Mouse (Mus musculus) adrenal gland, adult 18-20 months (tissue): ENCODE results near the gene Arfgap3. TPM values are rescaled to one million over a fixed set of nuclear protein-coding genes. Genes with fewer than 3 reads are reported as not detected.
"Not testable (repeated sequence)": the region's sequence is repeated elsewhere in the genome, so short reads cannot be mapped to it uniquely, and the experiment has no call there.

Experiments
- DNase-seq, 2 experiments: peaks; one replicate each; pipeline ENCODE4 v3.0.0; 2021 to 2022; ENCODE audit warnings: low spot score in 2 of 2
- total RNA-seq, 2 experiments: library from RNA; stranded (reverse); gene quantifications; 1 replicate in 1 of 2; 2 replicates in 1 of 2; pipeline ENCODE4 v1.2.3; 2021

The Arfgap3 gene
- total RNA-seq, 2 experiments from 2014 or later, result 22.1 to 24.5 TPM

DNA sequence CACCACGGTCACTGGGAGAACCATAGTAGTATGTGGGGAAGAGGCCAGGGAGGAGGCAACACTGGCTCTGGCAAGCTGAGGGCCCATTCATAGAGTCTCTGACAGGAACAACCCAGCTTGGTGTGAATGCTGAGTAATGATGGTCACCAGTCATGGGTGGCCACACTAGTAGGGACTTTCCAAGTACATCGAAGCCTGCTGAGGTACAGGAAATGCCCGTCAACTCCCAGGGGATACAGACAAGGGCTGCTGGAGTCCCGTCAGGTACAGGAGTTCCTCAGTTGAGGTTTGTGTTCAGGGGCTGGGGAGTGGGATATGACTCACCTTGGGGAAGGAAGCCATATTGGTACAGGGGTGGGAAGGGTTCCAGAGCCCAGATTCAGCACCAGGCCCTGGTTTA, 54.0 kb downstream of the Arfgap3 start:
- DNase-seq, result no peak

DNA sequence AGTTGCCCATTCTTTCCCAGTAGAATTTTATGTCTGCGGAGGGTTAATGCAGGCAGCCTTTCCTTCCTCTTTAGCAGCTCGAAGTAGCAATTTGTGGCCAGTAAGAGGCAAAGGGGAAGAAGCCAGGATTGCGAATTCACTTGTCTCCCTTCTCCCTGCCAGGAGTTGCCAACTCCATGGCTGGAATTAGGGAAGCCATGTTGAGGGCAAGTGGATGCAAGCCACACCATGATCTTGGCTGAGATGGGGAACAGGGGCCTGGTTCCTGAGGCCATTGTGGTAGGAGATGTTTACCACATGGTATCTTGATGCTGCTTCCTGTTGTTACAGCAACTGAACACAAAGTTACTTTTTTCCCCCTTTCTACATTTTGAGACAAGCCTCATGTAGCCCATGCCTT, 55.1 kb downstream of the Arfgap3 start:
- DNase-seq, result no peak

DNA sequence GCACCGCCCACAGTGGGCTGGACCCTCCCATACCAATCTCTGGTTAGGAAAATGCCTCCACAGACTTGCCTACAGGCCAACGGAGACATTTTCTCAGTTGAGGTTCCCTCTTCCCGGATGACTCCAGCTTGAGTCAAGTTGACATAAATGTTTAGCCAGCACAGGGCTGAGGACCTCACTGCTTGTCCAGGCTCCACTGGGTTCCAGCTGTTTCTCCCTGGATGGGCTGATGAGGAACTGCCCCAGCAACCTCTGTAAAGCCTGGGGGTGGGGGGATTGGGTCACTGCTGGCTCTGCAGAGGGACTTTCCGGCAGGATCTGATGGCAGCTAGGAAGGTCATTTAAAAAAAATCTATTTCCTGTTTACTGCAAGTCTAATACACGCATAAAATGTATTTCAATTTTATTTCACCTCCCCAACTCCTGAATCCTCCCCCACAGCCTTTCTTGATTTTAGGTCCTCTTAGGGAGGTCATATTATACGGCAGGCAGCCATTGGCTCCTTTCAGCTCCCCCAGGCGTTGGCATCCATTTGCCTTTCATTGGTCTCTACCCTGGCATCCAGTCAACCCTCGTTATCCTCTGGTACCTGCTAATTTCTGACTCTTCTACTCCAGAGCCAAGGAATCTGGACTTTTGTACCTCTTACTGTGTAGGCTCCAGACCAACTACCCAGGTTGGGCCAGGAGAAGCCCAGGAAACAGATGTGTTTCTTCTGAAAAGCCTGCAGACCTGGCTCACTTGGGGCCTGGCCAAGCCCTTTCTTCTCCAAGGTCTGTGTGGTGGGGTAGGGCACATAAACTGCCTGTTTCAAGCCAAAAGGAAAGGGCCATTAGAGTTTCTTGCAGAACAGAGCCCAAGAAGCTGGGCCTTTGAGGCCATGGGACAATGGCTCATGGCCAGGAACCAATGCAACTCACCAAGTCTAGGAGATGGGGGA, 56.1 kb downstream of the Arfgap3 start:
- DNase-seq, result no peak

GRCm38 (mm10) chr15:83293144-83293543, 56.9 kb downstream of the Arfgap3 start:
- DNase-seq, result no peak

GRCm38 (mm10) chr15:83292261-83293056, 57.6 kb downstream of the Arfgap3 start:
- no peak for DNase-seq

DNA sequence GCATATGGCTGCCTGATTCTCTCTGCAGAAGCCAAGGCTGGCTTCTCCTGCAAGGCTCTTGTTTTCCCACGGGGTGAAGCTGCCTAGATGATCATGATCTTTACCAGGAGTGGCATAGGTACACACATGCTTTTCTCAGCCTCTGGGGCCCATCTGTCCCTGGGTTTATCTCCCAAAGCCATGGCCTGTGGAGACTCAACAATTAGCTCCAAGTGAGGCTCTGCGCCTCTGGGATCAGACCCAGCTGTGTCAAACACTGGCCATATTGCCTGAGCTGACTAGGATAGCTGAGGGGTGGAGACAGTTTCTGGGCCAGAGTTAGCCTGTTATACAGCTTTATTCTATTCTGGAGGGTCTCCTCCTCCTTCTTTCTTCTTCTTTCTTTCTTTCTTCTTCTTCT, 59.1 kb downstream of the Arfgap3 start:
- DNase-seq, result no peak

DNA sequence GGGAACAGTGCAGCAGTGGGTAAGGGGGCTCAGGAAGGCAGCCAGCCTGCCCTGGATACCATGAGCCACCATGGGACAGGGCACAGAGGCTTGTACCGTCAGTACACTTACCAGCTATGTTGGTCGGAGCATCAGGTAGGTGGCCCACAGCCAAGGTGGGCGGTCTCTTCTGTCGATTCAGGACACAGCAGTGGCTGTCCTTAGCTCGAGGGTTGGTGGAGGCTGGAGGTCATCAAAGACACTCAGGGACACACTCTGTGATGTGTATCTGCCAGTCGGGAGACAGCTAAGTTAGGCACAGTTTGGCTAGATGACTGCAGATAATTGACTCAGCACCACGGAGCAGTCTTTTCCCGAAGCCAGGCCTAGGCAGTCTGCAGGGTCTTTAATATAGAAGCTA, 65.2 kb downstream of the Arfgap3 start:
- DNase-seq, result no peak

DNA sequence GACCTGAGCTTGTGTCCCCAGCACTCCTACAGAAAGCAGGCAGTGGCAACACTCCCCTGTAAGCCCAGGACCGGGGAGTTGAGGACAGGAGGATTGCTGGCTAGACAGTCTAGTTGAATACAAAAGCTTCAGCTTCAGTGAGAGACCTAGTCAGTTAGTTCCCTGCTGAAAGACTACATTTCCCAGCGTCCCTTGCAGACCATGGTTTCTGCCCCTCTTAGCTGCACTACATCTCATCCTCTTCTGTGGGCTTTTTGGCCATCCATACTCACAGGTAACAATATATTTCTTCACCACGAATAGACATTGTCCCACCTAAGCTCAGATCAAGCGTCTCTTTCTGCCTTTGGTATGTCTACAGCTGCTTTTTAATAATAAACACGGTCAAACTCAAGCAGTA, 67.7 kb downstream of the Arfgap3 start:
- DNase-seq, result no peak

- no peak for DNase-seq
Observed at GRCm38 (mm10) chr15:83281303-83281702, 68.7 kb downstream of the Arfgap3 start.

GRCm38 (mm10) chr15:83278579-83278978, 71.5 kb downstream of the Arfgap3 start:
- DNase-seq, result no peak

DNA sequence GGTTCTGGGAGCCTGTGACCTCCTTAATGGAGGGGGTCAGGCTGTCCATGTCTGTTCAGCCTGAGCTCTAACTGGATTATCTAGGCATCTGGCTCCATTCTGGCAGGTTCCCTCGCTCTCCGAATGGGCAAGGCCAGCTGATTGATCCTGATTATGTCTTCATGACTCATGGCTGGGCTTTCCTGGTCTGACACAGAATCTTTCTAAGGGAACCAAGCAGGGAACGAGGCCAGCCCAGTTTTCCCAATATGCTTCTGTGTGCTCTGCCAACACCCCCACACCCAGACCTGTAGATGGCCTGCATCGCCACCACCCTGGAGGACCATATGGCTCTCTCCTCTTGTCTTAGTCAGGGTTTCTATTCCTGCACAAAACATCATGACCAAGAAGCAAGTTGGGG, 72.6 kb downstream of the Arfgap3 start:
- DNase-seq, result no peak

GRCm38 (mm10) chr15:83274237-83274636, 75.8 kb downstream of the Arfgap3 start:
- not testable (repeated sequence) for DNase-seq

DNA sequence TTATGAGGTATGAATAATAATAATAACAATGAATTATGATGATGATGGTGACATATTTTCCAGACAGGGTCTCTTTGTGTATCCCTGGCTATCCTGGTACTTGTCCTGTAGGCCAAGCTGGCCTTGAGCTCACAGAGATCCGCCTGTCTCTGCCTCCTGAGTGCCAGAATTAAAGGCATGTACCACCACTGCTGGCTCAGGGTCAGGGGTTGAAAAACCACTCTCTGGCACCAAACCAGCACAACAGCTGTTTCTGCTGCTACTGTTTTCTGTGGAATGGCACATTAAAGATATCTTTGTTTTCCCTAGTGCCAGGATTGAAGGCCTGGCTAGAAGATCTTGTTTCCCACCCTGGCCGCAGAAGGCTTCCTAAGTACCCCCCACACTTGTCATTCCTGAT, 77.0 kb downstream of the Arfgap3 start:
- no peak for DNase-seq

- DNase-seq, result not testable (repeated sequence)
Observed at GRCm38 (mm10) chr15:83271221-83271620, 78.8 kb downstream of the Arfgap3 start.

GRCm38 (mm10) chr15:83269985-83270384, 80.1 kb downstream of the Arfgap3 start:
- DNase-seq, result not testable (repeated sequence)

- DNase-seq, result not testable (repeated sequence)
Observed at GRCm38 (mm10) chr15:83268428-83268827, 81.6 kb downstream of the Arfgap3 start.

DNA sequence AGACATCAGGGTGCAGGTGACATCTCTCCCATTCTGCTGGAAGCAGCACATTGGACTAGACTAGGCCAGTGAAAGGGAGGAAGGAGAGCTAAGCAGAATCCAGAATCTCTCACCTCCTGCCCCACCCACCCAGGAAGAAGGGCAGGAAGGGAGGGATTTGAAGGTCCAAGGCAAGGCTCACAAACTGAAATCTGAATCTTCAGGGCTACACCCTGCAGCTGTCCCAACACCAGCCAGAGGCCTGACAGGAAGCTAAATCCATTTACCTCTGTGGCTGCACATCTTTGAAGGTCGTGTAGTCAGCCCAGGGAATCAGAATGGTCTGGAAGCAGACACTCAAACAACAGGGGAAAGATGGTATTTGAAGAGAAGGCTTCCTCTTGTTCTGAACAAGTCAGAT, 84.8 kb downstream of the Arfgap3 start:
- DNase-seq, result no peak

- DNase-seq, result no peak
Observed at GRCm38 (mm10) chr15:83263405-83263804, 86.6 kb downstream of the Arfgap3 start.

- DNase-seq, result no peak
Observed at GRCm38 (mm10) chr15:83257906-83258305, 92.1 kb downstream of the Arfgap3 start.

DNA sequence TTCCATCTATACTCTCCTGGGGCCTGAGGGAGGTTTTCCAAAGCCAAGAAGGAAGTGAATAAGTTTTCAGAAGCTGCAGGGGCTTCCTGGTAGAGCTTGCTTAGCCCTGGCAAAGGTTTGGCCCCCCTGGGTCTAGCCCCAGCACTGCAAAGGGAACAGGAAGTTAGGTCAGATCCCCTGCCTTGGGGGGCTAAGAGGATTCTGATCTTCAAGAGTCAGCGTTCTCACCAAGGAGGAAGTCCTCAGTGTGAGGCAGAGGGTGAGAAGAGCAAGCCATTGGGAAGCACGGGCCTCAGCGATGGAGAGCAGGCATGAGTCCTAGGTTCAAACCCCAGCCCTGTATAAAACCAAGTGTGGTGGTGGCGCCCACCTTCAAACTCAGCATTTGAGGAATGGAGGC, 93.6 kb downstream of the Arfgap3 start:
- DNase-seq, result no peak

DNA sequence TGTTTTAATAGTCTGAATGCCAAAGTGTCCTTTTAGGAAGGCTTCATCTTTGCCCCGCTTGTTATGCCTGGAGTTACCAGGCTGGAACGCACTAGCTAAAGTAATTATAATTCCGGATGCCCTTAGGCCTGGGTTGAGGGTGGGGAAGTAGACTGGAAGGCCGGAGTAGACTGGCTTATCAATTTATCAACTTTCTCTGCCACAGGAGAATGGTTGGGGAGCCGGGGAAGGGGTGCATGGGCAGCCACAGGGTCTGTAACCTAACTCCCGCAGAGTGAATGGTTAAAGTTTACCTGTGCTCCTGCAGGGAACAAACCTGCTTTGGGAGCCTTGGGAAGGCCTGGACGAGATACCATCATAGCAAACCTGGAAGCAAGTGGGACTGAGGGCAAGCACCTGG, 94.1 kb downstream of the Arfgap3 start:
- DNase-seq, result no peak

DNA sequence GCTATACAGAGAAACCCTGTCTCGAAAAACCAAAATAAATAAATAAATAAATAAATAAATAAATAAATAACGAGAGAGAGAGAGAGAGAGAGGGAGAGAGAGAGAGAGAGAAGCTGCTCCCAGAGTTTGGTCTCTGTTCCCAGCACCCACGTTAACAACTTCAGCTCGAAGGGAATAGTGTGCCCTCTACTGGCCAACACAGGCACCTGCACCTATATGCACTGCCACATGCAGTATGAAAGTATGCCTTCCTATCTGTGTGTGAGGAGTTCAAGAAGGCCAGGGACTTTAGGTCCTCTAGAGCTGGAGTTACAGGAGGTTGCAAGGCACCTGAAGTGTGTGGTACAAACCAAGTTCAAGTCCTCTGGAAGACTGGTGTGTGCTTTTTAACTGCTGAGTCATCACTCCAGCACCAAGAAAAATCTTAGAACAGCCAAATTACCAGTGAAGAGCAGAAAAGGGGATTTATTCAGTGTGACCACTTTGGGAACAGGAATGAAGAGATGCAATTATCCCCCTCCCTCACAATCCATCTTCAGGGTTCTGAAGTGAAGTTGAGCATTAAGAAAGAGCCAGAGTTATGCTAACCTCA, 94.8 kb downstream of the Arfgap3 start:
- DNase-seq, result no peak
